Mouse (Mus musculus): ENCODE results near the gene Gm20388. TPM values are rescaled to one million over a fixed set of nuclear protein-coding genes. Genes with fewer than 3 reads are reported as not detected.
"Not testable (repeated sequence)": the region's sequence is repeated elsewhere in the genome, so short reads cannot be mapped to it uniquely, and the experiment has no call there.

The Gm20388 gene
- total RNA-seq, 2 experiments from 2014 or later, result 2.4 to 2.6 TPM

DNA sequence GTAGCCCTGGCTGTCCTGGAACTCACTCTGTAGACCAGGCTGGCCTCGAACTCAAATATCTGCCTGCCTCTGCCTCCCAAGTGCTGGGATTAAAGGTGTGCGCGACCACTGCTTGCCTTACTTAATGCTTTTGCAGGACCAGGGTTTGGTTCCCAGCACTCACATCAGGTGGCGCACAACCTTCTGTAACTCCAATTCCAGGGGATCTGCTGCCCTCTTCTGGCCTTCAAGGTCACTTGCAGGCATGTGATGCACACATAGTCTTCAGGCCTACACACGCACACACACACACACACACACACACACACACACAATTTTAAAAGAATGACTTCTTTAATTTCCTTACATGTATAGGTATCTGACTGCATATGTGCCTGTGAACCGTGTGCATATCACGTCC lies 3890.2 kb downstream of the Gm20388 start:
- no peak for DNase-seq (ENCODE audit: extremely low spot score in 1 of 2, low spot score in 2 of 2)
- Histone ChIP-seq H3K27ac (no peak overlapping the region), H3K4me3 (no peak overlapping the region)
- intact Hi-C loops (cut with DNase I), result no loop called here
- TF ChIP-seq CTCF (IDR thresholded peaks at IDR 0.05), result no peak

DNA sequence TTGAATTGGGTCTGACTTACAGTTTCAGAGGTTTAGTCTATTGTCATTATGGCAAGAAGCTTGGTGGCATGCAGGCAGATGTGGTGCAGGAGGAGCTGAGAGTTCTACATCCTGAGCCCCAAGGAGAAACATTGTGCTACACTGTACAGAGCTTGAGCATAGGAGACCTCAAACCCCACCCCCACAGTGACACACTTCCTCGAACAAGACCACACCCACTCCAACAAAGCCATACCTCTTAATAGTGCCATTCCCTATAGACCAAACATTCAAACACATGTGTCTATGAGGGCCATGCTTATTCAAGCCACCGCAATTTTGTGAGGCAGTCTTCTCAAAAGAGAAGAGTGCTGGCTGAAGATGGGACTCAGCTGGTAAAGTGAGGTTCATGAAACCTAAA lies 3890.9 kb downstream of the Gm20388 start:
- intact Hi-C loops (cut with DNase I), result no loop called here
- no peak for TF ChIP-seq CTCF (IDR thresholded peaks at IDR 0.05)
- no peak for DNase-seq (ENCODE audit: extremely low spot score in 1 of 2, low spot score in 2 of 2)
- Histone ChIP-seq H3K27ac (no peak overlapping the region), H3K4me3 (no peak overlapping the region)

DNA sequence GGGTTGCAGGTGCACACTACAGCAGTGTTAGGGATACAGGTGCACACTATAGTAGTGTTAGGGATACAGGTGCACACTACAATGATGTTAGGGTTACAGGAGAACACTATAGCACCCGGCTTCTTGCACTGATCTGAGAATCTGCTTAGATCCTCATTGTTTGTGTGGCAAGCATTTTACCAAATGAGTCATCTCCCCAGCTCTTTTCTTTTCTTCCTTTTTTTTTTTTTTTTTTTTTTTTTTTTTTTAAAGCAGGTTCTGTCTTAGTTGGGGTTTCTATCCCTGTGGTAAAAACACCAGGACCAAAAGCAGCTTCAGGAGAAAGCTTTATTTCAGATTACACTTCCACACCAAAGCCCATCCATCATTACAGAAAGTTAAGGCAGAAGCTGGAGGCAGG lies 3893.0 kb downstream of the Gm20388 start:
- no peak for DNase-seq (ENCODE audit: extremely low spot score in 1 of 2, low spot score in 2 of 2)
- Histone ChIP-seq H3K4me3 (no peak overlapping the region), H3K27ac (no peak overlapping the region)
- TF ChIP-seq CTCF (IDR thresholded peaks at IDR 0.05), result no peak
- intact Hi-C loops (cut with DNase I), result no loop called here

GRCm38 (mm10) chr8:123804586-123804985 lies 3893.9 kb downstream of the Gm20388 start:
- Histone ChIP-seq H3K27ac (no peak overlapping the region), H3K4me3 (no peak overlapping the region)
- TF ChIP-seq CTCF (IDR thresholded peaks at IDR 0.05), result no peak
- intact Hi-C loops (cut with DNase I), result no loop called here
- no peak for DNase-seq (ENCODE audit: extremely low spot score in 1 of 2, low spot score in 2 of 2)

- intact Hi-C loops (cut with DNase I), result no loop called here
- peak overlapping the region; percentile 96 for H3K27ac ChIP-seq
- peak overlapping the region; percentile 71 for H3K4me3 ChIP-seq
- no peak for TF ChIP-seq CTCF (IDR thresholded peaks at IDR 0.05)
- DNase-seq (ENCODE audit: extremely low spot score in 1 of 2, low spot score in 2 of 2), result no peak
These were observed 3894.6 kb downstream of the Gm20388 start for GRCm38 (mm10) chr8:123805209-123805717.

DNA sequence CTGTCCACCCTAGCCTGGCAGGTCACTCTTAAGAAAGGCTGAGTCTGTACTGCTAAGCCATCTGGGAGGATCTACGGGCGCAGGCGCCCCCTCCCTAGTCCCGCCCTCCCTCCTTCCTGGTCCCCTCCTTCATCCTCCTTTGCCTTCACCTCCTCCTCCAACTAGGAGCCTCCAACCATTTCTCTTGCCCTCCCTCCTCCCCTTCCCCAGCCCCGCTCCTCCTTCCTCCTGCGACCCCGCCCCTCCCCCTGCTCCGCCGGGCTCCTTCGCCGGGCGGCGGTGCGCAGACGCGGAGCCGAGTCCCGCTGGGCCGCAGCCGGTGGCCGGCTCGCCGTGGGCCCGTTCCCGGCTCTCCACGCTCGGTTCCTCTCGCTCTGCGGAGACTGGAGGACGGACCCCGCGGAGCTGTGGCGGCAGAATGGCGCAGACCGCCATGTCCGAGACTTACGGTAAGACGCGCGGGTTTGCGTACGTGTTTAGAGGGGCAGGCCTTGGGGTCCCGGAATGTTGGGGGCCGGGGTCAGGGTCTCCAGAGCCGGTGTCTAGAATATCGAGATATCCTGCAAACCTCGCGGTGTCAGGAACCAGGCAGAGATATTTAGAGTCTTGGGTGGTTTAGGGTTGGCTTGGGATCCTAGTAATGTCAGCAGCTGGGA lies 3895.2 kb downstream of the Gm20388 start, which contains the start of gene Rab4a:
Gene Rab4a (plus strand): TSS at position 268 of the 656 bp plus-strand sequence.
- Histone ChIP-seq H3K27ac (peak within 1 kb of the TSS; percentile 96), H3K4me3 (peak within 1 kb of the TSS; percentile 71)
- TF ChIP-seq CTCF (IDR thresholded peaks at IDR 0.05), result no peak
- intact Hi-C loops (cut with DNase I), result no loop called here
- DNase-seq (ENCODE audit: extremely low spot score in 1 of 2, low spot score in 2 of 2), result peak; percentile 84 to 85

GRCm38 (mm10) chr8:123806374-123806935 lies 3895.8 kb downstream of the Gm20388 start:
- peak overlapping the region; percentile 96 for H3K27ac ChIP-seq

GRCm38 (mm10) chr8:123807024-123807431 lies 3896.4 kb downstream of the Gm20388 start:
- intact Hi-C loops (cut with DNase I), result no loop called here
- no peak for TF ChIP-seq CTCF (IDR thresholded peaks at IDR 0.05)
- Histone ChIP-seq H3K4me3 (peak overlapping the region; percentile 71), H3K27ac (peak overlapping the region; percentile 96; the same call in 1 of the 2 replicates)
- DNase-seq (ENCODE audit: extremely low spot score in 1 of 2, low spot score in 2 of 2), result no peak

More at GRCm38 (mm10) chr8:123806374-123806935, 3895.8 kb downstream of the Gm20388 start:
- DNase-seq (ENCODE audit: extremely low spot score in 1 of 2, low spot score in 2 of 2), result no peak
- TF ChIP-seq CTCF (IDR thresholded peaks at IDR 0.05), result no peak
- intact Hi-C loops (cut with DNase I), result no loop called here
- peak overlapping the region; percentile 71 for H3K4me3 ChIP-seq

- intact Hi-C loops (cut with DNase I), result no loop called here
- no peak overlapping the region; the same call in 1 of the 2 replicates for H3K4me3 ChIP-seq
- no peak for DNase-seq (ENCODE audit: extremely low spot score in 1 of 2, low spot score in 2 of 2)
- TF ChIP-seq CTCF (IDR thresholded peaks at IDR 0.05), result no peak
- 0 out of 2 replicates have a peak overlapping the region, but pooled peaks have one; percentile 96 for H3K27ac ChIP-seq
These were observed 3897.4 kb downstream of the Gm20388 start for GRCm38 (mm10) chr8:123807852-123808573.

- no peak for DNase-seq (ENCODE audit: extremely low spot score in 1 of 2, low spot score in 2 of 2)
- intact Hi-C loops (cut with DNase I), result no loop called here
- no peak for TF ChIP-seq CTCF (IDR thresholded peaks at IDR 0.05)
- Histone ChIP-seq H3K27ac (no peak overlapping the region), H3K4me3 (no peak overlapping the region)
These were observed 3898.0 kb downstream of the Gm20388 start for GRCm38 (mm10) chr8:123808671-123809070.

- DNase-seq (ENCODE audit: extremely low spot score in 1 of 2, low spot score in 2 of 2); H3K27ac ChIP-seq; H3K4me3 ChIP-seq; intact Hi-C loops (cut with DNase I): not testable (repeated sequence)
These were observed 3898.7 kb downstream of the Gm20388 start for GRCm38 (mm10) chr8:123809342-123809741.

- no peak for TF ChIP-seq CTCF (IDR thresholded peaks at IDR 0.05)
- H3K27ac ChIP-seq, result peak overlapping the region; percentile 3; the same call in 1 of the 2 replicates
- no peak for DNase-seq (ENCODE audit: extremely low spot score in 1 of 2, low spot score in 2 of 2)
- no peak overlapping the region for H3K4me3 ChIP-seq
- intact Hi-C loops (cut with DNase I), result no loop called here
These were observed 3901.6 kb downstream of the Gm20388 start for GRCm38 (mm10) chr8:123812227-123812626.
